Mouse (Mus musculus) liver, adult (tissue): ENCODE measurements around the gene S100a5.

Experiments
- GATA4 ChIP-seq: IDR thresholded peaks from 2 replicates; pipeline ENCODE4 v1.6.1; 2014; ENCODE audit warnings: mild to moderate bottlenecking, low read length; ENCODE audit not compliant: insufficient replicate concordance

Gene S100a5

DNA sequence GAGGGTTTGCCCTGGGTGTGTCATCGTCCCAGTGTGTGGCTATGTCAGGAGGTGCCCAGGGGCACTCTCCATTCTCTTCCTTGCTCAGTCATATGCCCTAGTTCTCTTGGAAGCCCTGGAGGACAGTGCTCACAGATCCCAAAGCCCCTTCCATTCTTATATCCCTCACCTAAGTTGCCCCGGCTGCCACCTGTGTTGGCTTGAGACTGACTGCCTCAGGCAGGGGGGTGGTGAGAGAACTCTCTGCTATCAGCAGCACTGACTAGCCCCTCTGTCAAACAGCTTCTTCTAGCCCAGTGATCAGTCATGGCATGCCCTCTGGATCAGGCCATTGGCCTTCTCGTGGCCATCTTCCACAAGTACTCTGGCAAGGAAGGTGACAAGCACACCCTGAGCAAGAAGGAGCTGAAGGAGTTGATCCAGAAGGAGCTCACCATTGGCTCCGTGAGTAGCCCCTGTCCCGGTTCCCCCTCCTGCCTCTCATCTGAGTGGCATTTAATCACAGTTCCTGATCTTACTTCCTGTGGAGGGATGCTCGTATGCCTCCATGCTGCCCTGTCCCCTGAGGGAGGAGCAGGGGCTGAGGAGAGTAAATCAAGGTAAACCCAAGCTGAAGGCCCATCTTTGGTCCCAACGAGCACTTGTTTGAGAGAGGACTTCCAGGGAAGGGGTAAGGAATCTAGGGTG lies 5.3 kb downstream of the S100a5 start:
- TF ChIP-seq GATA4: no peak

DNA sequence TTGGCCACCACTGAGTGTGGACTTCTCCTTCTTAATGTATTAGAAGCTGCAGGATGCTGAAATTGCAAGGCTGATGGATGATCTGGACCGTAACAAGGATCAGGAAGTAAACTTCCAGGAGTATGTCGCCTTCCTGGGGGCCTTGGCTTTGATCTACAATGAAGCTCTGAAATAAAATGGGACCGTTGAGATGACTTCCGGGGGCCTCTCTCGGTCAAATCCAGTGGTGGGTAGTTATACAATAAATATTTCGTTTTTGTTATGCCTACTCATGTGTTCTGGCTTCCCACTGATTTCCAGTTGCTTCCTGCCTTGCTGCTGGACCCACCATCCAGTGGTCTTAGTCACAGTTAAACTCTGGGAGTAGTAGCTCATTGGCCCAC lies 5.8 kb downstream of the S100a5 start:
- no peak for TF ChIP-seq GATA4

DNA sequence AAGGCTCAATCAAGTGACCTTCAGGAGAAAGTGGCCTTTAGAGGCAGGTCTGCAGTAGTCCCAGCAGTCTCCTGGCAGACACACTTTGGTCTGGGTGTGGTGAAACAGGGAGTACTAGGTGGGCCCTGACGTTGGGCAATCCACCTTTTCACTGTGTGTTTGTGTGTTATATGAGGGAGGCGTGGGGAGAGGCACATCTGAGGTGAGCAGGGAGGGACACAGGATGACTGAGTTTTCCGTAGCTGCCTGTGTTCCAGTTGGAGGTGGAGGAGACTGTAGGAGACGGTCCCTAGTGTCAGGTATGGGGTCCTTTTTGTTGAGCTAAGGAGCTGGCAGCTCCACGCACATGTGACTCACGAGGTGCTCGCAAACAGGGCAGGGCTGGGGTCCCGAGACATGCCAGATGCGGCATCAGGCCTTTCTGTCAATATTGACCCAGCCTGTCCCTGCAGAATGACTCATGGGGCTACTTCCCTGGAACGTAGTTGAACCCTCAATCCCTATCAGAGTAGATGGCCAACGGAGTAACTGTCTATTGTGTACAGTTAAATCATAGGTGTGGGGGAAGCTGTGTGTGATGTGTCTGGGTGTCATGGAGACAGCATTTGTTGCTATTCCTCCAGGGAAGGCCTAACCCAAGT lies 6.4 kb downstream of the S100a5 start:
- TF ChIP-seq GATA4: no peak

DNA sequence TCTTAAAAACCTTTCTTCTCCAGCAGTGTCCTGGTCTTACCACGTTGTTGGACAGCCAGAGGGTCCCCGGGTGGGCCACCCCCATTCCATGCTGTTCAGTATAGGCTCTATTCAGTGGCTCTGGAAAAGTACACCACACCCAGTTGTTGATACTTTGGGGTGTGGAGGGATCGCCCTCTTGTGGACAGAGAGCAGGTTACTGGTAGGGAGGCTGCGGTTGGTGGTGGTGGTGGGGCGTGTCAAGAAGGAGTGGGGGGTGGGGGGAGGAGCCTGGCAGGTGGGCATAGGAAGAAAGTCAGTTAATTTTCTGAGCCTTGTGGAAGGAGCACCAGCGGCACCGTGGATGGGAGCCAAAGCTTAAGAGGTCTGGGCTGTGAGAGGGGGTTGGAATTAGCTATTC lies 7.1 kb downstream of the S100a5 start:
- TF ChIP-seq GATA4: no peak

DNA sequence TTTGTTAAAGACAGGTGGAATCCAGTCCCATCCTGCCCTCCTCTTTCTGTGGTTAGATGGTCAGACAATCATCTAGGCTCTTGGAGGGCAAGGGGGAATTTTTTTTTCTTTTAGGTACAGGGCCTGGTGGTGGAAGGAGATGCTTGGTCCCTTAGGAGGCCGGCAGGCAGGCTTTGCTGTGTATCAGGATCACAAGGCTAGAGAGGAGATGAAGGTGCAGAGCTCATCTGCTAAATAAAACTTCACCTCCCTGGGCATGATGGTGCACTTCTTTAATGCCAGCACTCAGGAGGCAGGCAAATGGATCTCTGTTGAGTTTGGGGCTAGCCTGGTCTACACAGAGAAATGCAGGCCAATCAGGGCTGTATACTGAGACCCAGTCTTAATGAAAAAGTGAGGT lies 7.6 kb downstream of the S100a5 start:
- TF ChIP-seq GATA4: no peak

DNA sequence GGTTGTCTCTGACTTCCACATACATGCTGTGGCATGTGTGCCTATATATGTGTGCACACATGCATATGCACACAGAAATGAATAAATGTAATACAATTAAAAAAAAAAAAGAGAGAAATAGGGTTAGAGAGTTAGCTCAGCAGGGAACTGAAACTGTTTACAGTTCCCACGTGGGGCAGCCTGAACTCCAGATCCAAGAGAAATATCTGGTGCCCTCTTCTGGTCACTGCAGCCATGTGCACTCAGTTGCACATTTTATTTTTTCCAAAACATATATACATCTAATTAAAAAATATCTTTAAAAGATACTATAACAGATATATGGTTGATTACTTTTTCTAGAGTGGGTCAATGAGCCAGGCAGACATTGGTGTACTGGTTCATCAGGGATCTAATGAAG lies 9.3 kb downstream of the S100a5 start:
- TF ChIP-seq GATA4: no peak

DNA sequence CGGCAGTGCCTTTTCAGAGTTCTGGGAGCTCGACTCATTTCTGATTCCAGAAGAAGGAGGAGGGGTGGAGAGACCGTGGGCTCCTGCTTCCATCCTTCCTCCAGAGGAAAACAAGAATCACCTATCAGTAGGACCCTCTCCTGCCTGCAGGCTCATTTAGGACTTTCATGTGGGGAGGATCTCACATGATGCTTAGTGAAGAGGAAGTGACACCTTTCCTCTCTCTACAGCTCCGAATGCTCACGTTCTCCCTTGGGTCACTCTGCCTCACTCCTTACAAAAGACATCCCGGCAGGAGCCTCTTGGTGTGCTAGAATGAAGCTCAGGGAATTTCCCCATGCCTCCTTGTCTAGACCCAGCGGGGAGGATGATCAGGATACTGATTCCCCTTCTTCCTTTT lies 13.2 kb downstream of the S100a5 start:
- no peak for TF ChIP-seq GATA4

DNA sequence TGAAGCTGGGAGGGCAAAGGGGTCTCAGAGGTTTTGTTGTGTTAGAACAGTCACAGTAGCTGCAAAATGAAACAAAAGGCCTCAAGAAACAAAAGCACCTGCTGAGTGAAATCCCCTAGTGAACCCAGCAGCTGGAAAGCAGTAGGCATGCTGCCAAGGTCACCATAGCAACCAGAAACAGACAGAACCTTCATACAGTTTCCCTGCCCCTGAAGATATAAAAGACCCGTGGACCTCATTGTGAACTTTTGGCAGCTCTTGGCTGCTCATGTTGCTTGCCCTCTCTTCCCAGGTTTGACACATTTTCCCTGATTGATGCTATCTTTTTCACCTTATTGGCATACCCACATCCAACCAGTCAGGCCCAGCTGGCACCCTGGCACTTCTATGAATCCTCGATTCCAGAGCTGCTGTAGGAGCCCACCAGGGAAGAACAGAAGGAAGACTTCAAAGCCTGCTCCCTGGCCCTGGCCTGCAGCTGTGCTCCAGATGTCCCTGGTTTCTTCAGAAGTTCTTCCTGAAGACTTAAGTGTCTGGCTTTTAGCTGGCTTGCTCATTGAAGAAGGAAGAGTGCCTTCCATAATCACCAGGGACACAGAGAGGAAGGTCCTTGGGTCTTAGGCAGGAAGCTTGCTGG lies 15.2 kb downstream of the S100a5 start:
- TF ChIP-seq GATA4: no peak

DNA sequence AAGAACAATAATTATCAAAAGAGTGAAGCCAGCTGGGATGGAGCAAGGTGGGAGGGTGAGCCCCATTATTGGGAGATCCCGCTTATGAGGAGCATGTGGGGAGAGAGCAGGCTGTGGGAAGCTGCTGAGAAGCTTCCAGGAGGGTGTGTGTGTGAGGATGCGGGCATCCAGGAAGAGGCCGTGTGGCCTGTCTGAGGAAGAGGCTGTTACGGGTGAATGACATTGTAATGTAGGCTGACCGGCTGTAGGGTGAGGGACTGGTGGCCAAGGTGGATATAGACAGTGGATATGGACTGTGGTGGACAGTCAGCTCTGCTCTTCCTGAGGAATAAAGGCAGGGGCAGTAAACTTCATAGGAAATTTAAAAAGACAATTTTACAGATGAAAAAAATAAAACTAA lies 17.2 kb downstream of the S100a5 start:
- no peak for TF ChIP-seq GATA4

DNA sequence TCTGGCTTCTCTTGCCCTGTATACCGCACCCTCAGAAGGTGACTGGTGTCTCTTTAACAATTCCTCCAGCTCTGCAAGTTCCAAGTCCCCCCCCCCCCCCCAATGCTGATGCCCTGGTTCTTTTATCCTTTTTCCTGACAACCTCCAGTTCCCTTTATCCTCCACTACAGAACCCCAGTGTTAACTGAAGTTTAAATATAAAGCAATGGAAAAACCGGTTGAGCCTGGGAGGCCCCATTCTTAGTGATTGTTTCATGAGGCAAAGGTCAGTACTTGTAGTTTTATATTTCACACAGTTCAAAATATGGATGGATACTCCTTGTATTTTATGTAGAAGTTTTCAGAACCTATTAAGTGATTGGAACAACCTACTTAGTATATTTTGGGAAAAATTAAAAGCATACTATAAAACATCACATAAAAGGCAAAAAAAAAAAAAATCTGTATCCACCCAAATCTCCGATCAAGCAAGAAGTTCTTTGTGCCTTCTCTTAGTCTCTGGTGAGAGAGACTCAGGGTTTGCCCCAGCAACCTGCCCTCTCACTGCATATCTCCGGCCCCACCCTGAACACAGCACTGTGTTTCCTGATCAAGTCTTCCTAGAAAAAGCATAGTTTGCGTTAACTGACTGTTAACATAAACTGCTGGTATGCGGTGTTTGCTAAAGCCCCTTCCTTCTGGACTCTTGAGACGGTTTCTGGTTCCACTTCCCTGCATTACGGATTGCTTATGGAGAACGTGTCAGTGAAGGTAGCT lies 18.1 kb downstream of the S100a5 start:
- TF ChIP-seq GATA4: no peak

DNA sequence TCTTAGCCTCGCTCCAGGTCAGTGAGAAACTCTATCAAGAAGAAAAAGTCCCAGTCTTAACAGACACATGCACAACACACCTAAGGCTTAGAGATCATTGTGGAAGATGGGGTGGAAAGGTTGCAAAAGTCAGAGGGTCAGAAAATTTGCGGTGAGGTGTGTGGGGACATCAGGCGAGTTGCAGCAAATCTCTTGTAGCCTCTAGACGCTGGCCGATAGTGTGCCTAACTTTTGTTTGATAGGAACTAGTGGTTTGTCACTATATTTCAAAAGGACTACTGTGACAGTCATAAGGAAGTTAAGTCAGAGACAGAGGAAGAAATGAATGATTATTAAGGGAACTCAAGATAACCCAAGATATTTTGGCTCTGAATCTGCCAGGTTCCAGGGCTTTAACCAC lies 19.0 kb downstream of the S100a5 start:
- no peak for TF ChIP-seq GATA4

DNA sequence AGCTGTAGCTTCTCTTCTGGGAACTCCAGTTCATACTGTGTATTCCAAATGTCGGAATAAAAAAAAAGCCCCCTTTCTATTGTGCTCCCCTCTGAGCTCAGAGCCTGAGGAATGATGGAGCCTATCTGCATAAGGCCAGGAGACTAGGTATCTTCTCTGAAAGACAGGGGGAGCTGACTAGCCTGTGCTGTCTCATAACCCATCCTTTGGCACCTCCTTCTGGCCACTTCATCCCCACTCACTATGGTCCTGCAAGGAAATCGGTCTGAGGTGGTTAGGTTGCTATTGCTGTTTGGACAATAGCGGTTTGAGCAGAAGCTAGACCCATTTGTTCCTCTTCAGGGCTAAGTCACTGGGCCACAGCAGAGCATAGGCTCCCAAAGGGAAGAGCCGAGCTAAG lies 19.5 kb downstream of the S100a5 start:
- TF ChIP-seq GATA4: no peak

DNA sequence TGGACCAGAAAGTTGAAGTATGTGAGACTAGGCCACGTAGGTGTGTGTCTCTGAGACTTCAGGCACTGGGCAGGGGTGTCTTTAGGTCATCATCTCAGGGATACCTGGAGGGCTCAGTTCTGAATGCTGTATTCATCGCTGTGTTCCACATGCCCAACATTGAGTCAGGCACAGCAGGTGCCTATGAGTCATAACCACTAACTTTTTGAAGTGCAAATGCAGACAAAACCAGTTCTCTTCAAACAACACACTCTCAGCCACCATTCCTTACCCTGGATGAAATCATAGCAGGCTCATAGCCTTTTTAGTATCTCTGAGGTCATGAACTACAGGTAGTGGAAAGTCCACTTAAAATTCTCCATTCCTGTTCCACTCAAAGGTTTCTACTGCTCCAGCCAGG lies 21.0 kb downstream of the S100a5 start:
- TF ChIP-seq GATA4: no peak

DNA sequence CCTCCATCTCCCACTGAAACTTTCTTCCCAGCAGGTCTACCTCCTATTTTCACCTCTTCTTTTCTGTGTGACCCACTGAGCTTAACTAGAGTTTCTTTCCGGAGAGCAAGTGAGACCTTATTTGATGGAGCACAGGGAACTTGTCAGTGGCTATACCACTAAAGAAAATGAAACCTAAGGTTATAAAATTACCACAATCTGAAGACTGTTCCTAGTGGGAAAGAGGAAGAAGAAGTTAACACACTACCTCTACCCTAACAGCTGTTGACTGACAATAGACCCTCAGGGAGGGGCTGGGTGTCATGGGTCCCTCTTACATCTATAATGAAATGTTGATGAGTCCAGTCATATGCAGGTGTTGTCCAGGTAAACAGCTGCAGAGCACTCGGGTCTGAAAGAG lies 23.7 kb downstream of the S100a5 start:
- no peak for TF ChIP-seq GATA4

DNA sequence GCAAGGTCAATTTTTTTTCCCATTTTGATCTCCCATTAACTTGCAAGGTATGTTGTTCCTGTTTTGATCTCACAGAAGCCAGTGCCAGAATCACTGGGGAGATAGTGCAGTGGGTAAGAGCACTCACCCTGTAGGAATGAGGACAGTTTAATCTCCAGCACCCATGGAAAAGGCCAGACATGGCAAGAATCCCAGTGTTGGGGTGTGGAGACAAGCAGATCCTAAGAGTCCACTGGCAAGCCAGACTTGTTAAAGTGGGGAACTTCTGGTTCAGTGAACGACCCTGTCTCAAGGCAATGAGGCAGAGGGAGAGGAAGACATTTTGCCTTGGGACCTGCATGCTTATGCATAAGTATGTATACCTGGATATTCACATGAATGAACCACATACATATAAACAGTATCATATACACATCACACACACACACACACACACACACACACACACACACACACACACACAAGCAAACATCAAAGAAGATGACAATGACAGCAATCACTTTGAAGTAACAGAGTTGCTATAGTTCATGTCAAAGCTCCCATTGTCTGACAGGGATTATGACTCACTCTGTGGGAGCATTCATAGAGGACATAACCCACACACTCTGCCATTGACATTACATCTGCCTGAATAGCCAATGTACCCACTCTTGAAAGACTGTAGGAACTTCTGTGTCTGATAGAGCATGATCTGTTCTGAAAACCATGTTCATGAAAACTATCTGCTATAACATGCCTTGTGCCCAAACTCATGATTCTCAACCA lies 30.4 kb downstream of the S100a5 start:
- no peak for TF ChIP-seq GATA4
